Mouse (Mus musculus) T-helper 1 cell (primary cell): ENCODE measurements around the gene Celf2.

ENCODE experiments used
- in situ Hi-C: fragments of 300-600 bp; cut with MboI, MseI; formaldehyde crosslinking; loops from one replicate; pipeline ENCODE4 v1.15.1; 2025; ENCODE audit warnings: high pct_unique_total_duplicates

The Celf2 gene

DNA sequence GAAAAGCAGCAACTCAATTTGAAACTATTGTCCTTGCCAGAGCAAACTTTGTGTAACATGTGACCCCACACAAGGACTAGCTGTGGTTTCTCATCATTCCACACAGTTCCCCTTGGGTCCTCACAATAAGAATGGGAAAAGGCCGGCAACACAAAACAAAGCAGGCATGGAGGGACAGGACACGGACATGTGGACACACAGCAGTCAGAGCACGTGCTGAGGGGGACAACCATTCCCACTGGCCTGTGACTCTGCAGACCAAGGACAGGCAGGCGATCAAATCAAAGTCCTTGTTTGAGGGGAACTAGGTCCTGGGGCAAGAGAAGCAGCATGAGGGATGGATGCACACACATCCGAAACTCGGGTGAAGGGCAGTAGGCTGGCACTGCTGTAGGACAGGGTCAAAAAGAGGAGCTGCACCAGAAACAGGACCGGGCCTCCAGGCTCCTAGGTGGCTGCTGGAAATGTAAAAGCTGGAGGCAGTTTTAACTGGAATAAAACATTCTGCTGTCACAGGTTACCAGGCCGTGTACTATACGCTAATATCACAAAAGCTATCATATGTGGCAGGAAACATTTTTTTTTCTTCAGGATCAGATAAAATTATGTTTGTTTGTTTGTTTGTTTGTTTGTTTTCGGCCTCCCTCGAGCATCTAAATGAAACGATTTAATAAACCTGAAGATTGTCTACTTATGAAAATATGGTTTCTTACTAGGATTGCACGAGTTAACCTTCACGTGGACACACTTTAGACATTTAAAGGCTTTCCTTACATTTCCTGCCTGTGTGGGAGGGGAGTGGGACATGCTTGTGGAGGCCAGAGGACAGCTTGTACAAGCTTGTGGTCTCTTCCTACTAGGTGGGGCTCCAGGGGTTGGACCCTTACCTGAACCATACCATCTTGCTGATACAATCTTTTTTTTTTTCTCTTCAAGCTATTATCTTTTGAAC is 950.8 kb downstream of the Celf2 start:
- in situ Hi-C loops: no loop called here

DNA sequence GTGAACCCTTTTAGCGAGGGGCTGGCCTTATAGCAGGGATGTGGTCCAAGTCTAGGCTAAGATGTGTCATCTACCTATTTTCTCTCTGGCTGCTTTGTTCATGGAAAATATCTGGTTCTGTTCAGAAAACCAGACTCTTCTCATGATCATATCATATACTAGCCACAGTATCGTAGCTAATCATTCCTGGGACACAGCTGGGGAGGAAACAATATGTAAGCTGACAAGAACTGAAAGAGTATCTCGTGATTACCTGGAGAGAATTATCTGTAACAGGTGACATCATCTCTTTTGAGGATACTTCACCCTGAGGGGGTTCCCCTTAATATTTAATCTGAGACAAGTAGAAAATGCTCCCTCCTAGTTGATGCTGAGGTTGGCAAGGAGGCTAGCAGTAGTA is 951.6 kb downstream of the Celf2 start:
- in situ Hi-C loops: no loop called here

- in situ Hi-C loops: no loop called here
These were observed 952.5 kb downstream of the Celf2 start for GRCm38 (mm10) chr2:6556913-6557312.

GRCm38 (mm10) chr2:6553656-6554055 is 955.7 kb downstream of the Celf2 start:
- in situ Hi-C loops: no loop called here

- in situ Hi-C loops: no loop called here
These were observed 960.1 kb downstream of the Celf2 start for GRCm38 (mm10) chr2:6549251-6549650.

GRCm38 (mm10) chr2:6547139-6547664 is 962.2 kb downstream of the Celf2 start:
- in situ Hi-C loops: no loop called here

- in situ Hi-C loops: no loop called here
These were observed 962.8 kb downstream of the Celf2 start for GRCm38 (mm10) chr2:6546462-6547138.

GRCm38 (mm10) chr2:6545127-6545931 is 964.0 kb downstream of the Celf2 start:
- in situ Hi-C loops: no loop called here

- in situ Hi-C loops: no loop called here
These were observed 965.7 kb downstream of the Celf2 start for GRCm38 (mm10) chr2:6543650-6544049.

- in situ Hi-C loops: no loop called here
These were observed 966.7 kb downstream of the Celf2 start for GRCm38 (mm10) chr2:6542556-6543180.

GRCm38 (mm10) chr2:6540825-6541224 is 968.5 kb downstream of the Celf2 start:
- in situ Hi-C loops: no loop called here

- in situ Hi-C loops: no loop called here
These were observed 969.3 kb downstream of the Celf2 start for GRCm38 (mm10) chr2:6540092-6540491.

- in situ Hi-C loops: no loop called here
These were observed 970.9 kb downstream of the Celf2 start for GRCm38 (mm10) chr2:6538500-6538899.

DNA sequence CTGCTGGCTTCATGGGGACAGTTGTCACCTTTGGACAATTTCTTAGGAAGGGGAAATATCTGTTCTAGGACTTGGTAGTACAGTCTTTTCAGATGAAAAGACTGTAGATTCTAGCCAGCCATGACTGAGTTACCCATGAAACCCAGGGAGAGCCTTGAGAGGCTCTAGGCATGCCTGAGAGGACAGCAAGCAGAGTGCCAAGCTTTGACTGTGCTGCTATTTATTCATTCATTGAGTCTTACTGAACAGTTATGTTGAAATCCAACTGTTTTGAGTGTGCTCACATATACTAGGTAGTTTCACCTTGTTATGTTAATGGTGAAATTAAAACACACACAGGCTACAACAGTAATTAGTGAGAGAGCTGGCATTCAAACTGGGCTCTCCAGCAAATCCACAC is 971.3 kb downstream of the Celf2 start:
- in situ Hi-C loops: no loop called here

- in situ Hi-C loops: no loop called here
These were observed 972.0 kb downstream of the Celf2 start for GRCm38 (mm10) chr2:6537326-6537725.

DNA sequence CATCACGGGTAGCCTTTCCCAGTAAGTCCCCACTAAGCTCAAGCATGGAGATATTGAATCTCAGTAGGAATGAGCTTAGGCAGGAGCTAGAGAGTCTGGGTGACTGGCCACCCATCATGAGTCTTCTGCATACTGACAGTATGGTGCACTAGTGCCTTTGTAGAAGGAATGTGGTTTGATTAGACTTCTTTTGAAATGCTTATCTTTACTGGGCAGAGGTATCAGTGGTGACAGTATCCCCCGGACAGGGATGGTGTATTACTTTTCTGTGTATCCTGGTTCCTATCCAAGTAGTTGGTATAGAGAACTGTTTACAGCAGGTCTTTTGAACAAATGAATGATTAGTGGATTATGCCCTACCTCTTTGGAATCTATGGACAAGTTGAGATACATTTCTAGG is 973.0 kb downstream of the Celf2 start:
- in situ Hi-C loops: no loop called here

DNA sequence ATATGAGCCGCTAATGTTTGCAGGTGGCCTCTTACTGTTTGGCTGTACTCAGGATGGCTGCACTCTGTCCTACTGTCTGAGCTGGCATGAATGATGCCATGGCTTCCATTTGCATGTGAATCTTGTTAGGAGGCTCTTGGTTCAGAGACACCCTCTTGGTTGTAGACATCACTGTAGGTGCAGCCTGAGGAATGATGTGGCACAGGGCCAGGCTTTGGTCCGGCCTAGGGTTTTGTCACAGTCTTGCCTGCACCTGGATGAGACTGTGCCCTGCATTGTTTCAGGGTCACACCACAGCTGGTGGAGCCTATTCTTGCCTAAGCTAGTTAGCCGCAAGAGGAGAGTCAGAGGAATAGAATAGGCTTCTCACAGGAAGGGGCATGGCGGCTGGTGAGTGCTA is 977.0 kb downstream of the Celf2 start:
- in situ Hi-C loops: no loop called here

DNA sequence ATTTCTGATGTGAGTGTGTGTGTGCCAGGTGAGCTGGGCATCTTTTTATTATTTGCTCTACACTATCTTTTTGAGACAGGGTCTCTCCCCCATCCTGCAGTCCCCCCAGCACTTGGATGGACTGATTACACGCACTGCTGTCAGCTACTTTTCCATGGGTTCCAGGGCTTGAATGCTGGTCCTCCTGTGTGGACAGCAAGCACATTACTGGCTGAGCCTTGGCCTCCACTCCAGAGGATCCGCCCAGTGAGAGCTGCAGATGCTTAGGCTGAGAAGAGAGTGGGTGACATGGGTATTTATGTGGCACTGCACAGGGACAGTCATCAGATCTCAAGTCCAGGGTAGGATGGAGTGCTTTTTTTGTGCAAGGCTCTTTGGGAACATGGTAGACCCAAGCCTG is 981.3 kb downstream of the Celf2 start:
- in situ Hi-C loops: no loop called here

- in situ Hi-C loops: no loop called here
These were observed 982.5 kb downstream of the Celf2 start for GRCm38 (mm10) chr2:6526825-6527224.

GRCm38 (mm10) chr2:6526311-6526710 is 983.1 kb downstream of the Celf2 start:
- in situ Hi-C loops: no loop called here

DNA sequence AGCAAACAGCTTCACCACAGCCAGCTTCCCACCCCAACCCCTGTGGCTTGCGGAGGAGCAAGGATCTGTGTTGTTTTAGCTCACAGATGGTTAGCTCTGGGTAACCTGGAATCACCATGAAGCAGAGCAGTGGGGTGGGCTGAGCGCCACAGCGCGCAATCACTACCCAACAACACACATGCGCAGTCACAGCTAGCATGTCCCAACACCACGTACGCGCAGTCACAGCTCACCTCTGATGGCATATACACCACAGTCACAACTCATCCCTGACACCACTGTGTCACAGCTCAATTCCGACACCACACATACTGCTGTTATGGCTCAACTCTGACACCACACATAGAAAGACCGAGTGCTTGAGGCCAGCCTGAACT is 985.5 kb downstream of the Celf2 start:
- in situ Hi-C loops: no loop called here
